Mouse (Mus musculus) kidney, postnatal 10 days (tissue): ENCODE data around the gene Sec23a.
"Not testable (repeated sequence)": the region's sequence is repeated elsewhere in the genome, so short reads cannot be mapped to it uniquely, and the experiment has no call there.

Source experiments
- DNase-seq: peaks from one replicate; pipeline ENCODE4 v3.0.0; 2021; ENCODE audit warnings: mixed read lengths

Sec23a gene

GRCm38 (mm10) chr12:59011844-59012709 is at the start of gene Sec23a:
TSS of gene Sec23a (minus strand) at chr12:59012017.
- peak; percentile 99 for DNase-seq

GRCm38 (mm10) chr12:59060993-59061595 is 49.3 kb upstream of the Sec23a start, which contains the start of gene Trappc6b:
TSS of gene Trappc6b (minus strand) at chr12:59061472.
- peak; percentile 89 for DNase-seq

GRCm38 (mm10) chr12:59060322-59060721 is 48.5 kb upstream of the Sec23a start:
- no peak for DNase-seq

GRCm38 (mm10) chr12:59058242-59058641 is 46.4 kb upstream of the Sec23a start:
- DNase-seq, result not testable (repeated sequence)

- DNase-seq, result no peak
Measured at GRCm38 (mm10) chr12:59056222-59056621, 44.4 kb upstream of the Sec23a start.

- DNase-seq, result no peak
Measured at GRCm38 (mm10) chr12:59055196-59055850, 43.5 kb upstream of the Sec23a start.

- no peak for DNase-seq
Measured at GRCm38 (mm10) chr12:59053976-59054375, 42.2 kb upstream of the Sec23a start.

- DNase-seq, result no peak
Measured at GRCm38 (mm10) chr12:59053166-59053565, 41.3 kb upstream of the Sec23a start.

- DNase-seq, result no peak
Measured at GRCm38 (mm10) chr12:59052470-59052869, 40.7 kb upstream of the Sec23a start.

- no peak for DNase-seq
Measured at GRCm38 (mm10) chr12:59040851-59041250, 29.0 kb upstream of the Sec23a start.

GRCm38 (mm10) chr12:59039971-59040844 is 28.4 kb upstream of the Sec23a start:
- peak; percentile 62 for DNase-seq

- no peak for DNase-seq
Measured at GRCm38 (mm10) chr12:59039162-59039970, 27.5 kb upstream of the Sec23a start.

- no peak for DNase-seq
Measured at GRCm38 (mm10) chr12:59032101-59032500, 20.3 kb upstream of the Sec23a start.

GRCm38 (mm10) chr12:59021306-59021705 is 9.5 kb upstream of the Sec23a start:
- no peak for DNase-seq

GRCm38 (mm10) chr12:59019891-59020290 is 8.1 kb upstream of the Sec23a start:
- DNase-seq, result no peak

GRCm38 (mm10) chr12:59017970-59018369 is 6.2 kb upstream of the Sec23a start:
- DNase-seq, result no peak

- DNase-seq, result peak; percentile 95
Measured at GRCm38 (mm10) chr12:59013234-59013633, 1.4 kb upstream of the Sec23a start, which contains the start of gene Gemin2. TSS of gene Gemin2 (plus strand) at chr12:59013393.

- peak; percentile 13 for DNase-seq
Measured at GRCm38 (mm10) chr12:59012710-59013091, 884 bp upstream of the Sec23a start.

GRCm38 (mm10) chr12:59011275-59011843 is 458 bp downstream of the Sec23a start:
- DNase-seq, result no peak

- peak; percentile 11 for DNase-seq
Measured at GRCm38 (mm10) chr12:59010482-59010881, 1.3 kb downstream of the Sec23a start.

GRCm38 (mm10) chr12:58985766-58986165 is 26.1 kb downstream of the Sec23a start:
- no peak for DNase-seq
